Comparison of ENCODE assay signal across 32 mouse cellular contexts in genomic region chr4:120096935-120097334, GRCm38 (mm10). TPM values are rescaled to one million over a fixed set of nuclear protein-coding genes. Genes with fewer than 3 reads are reported as not detected.
A peak's percentile ranks its signal among the peaks of the same experiment; 100 is the strongest.
DNase-seq lines count a peak whose midpoint lies in the region; TF ChIP-seq lines count a peak whose summit lies in the region.
"Had no signal": no experiment of that assay in that cellular context is flagged by ENCODE, and none has a peak within 500 bp of the region (broad histone marks: within the 10 kb centered on the region; RNA-seq: fewer than 3 reads in every experiment).

No protein-coding gene starts in this region.

- TF ChIP-seq POLR2A in lung, adult 2 months (IDR thresholded peaks at IDR 0.05; ENCODE audit: borderline replicate concordance, extremely low read depth, low read depth, low read length), result no peak

- H3K4me3 ChIP-seq in lung, adult 2 months (replicated peaks; ENCODE audit: extremely low read depth, low read depth, low read length), result no peak overlapping the region
- H3K4me3 ChIP-seq: forebrain, embryonic 10.5 days; forebrain, embryonic 13.5 days; heart, embryonic 10.5 days; heart, embryonic 13.5 days had no signal

- peak; percentile 46 for DNase-seq in lung, postnatal 10 days
- no peak for DNase-seq in lung, adult 2 months
- DNase-seq in urinary bladder, adult 2 months (ENCODE audit: low spot score), result peak; percentile 18
- no peak for DNase-seq in urinary bladder, postnatal 25 days (ENCODE audit: low spot score)
- peak; percentile 29 for DNase-seq in Muller cell, postnatal 12 days (ENCODE audit: inconsistent ontology term)
- DNase-seq in testis, postnatal 10 days (ENCODE audit: low spot score), result no peak
- no peak for DNase-seq in kidney, postnatal 10 days
- DNase-seq: adrenal gland, postnatal 10 days; adrenal gland, postnatal 36 days; B cell, adult 2 months; cerebellum, adult 18-20 months; cerebellum, adult 9-10 months; cerebellum, postnatal 14 days; gastrocnemius, postnatal 25 days; heart, adult 18-20 months; heart, postnatal 14 days; heart, postnatal 4 days had no signal

- no peak for TF ChIP-seq CTCF in lung, adult 2 months (IDR thresholded peaks at IDR 0.05; ENCODE audit: insufficient read depth, low read length)

- H3K4me1 ChIP-seq in lung, adult 2 months (ENCODE audit: control insufficient read depth, insufficient read depth, low read length), result no peaks in the 10 kb centered on the region
- H3K4me1 ChIP-seq: forebrain, embryonic 10.5 days; forebrain, embryonic 13.5 days; heart, embryonic 10.5 days had no signal

- 87% methylated on average over 19 of the region's 19 CpGs for whole genome bisulfite sequencing in lung, adult 2 months

RNA-seq across cellular contexts. Expression of gene AL607142.1, which starts 32.1 kb away (rescaled TPM):
- not detected in 2 replicates for polyA plus RNA-seq in lung, adult 2 months (2012; rRNA removed)
- polyA plus RNA-seq in urinary bladder, adult 2 months (2012; rRNA removed), result not detected in 2 replicates
- polyA plus RNA-seq: embryonic facial prominence, embryonic 11.5 days; embryonic facial prominence, embryonic 14.5 days; forebrain, embryonic 10.5 days; forebrain, embryonic 13.5 days; forebrain, embryonic 16.5 days; frontal cortex, adult 2 months; G1E; gonadal fat pad, adult 2 months; heart, embryonic 10.5 days; heart, embryonic 13.5 days; heart, embryonic 16.5 days; hindbrain, embryonic 11.5 days; hindbrain, embryonic 14.5 days; hindbrain, postnatal 0 days; inflammation-experienced regulatory T-cells, adult 6 months had no signal

Comparison
In these comparisons a context has a peak if more than half of its experiments do, and no peak if none do; other contexts are left out.
1. DNase-seq: peak in lung, postnatal 10 days (single experiment), urinary bladder, adult 2 months (single experiment) and Muller cell, postnatal 12 days (single experiment); none in lung, adult 2 months (single experiment), urinary bladder, postnatal 25 days (single experiment), testis, postnatal 10 days (single experiment) and kidney, postnatal 10 days (single experiment).